Mouse (Mus musculus): ENCODE results near the gene Ccdc42. TPM values are rescaled to one million over a fixed set of nuclear protein-coding genes. Genes with fewer than 3 reads are reported as not detected.

Gene Ccdc42
- total and polyA plus RNA-seq, 3 experiments = not detected

DNA sequence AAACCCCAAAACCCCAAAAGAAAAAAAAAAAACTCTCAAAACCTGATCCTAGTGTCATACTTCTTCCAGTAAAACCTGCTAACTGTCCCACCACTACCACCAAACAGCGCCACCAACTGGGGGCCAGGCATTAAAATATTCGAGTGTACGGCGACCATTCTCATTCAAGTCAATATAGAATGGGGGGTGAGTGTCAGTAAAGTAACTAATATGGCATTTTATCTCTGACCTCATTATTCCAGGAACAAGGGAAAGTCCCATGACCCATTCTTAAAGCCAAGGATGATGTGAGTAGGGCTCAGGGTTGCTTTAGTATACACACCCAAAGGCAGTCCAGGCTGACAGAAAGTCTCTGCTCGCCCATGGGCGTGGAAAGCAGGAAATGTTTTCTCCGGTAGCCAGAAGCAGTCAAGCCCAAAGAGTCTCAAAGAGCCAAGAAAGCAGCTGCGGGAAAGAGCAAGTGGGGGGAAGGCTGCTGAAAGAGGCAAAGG lies 32.8 kb upstream of the Ccdc42 start:
- dilution Hi-C loops (cut with MboI; ENCODE audit: extremely low pct_ligation_motif_present, extremely low pct_unique_long_range_greater_than_20kb, low sequenced_read_pairs) = no loop called here
- no peak overlapping the region for H3K27ac ChIP-seq (ENCODE audit: insufficient read depth, low read depth)

DNA sequence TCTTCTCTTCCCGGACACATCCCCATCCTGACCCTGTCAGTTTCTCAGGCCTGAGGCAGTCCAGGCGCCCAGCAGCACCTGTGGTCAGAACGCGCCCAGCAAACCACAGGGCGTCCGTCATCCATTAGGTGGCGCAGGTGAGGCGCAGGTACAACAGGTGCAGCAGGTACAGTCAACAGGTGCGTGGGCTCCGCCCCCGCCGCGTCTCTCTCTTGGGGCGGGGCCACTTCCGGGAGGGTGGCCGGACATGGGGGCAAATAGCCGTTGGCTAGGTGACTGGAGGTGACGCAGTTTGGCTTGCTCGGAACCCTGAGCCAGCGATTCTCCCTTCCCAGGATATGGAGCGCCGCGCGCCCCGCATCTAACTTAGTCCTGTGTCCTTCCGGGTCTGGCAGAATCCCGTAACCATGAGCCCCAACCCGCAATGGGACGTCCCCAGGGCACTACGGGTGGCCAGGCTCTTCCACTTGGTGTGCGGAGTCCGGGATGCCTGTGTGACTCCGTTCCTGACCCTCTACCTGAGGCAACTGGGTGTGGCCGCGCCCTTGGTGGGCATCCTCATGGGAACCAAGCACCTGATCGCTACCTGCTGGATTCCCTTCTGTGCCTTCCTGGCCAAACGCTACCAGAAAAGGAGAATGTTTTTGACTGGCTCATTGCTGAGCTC lies 30.8 kb upstream of the Ccdc42 start, which contains the start of gene Mfsd6l:
Gene Mfsd6l, plus strand, starts transcription at position 269 of the 667 bp plus-strand sequence.
- Histone ChIP-seq H3K4me2 (ENCODE audit: insufficient read depth, low read depth, poor library complexity, severe bottlenecking) (no peak within 1 kb of the TSS), H3K79me2 (replicated peaks; ENCODE audit: control insufficient read depth, extremely low read depth, insufficient read depth, poor library complexity, severe bottlenecking) (no peaks in the 10 kb centered on the region), H3K27me3 (replicated peaks) (no peaks in the 10 kb centered on the region), H3K4me3 (replicated peaks in 1 of 3; ENCODE audit: low read depth in 2 of 3, low read length in 2 of 3, poor library complexity in 1 of 3) (no peak within 1 kb of the TSS), H3K9ac (ENCODE audit: insufficient read depth, low read depth) (no peak within 1 kb of the TSS), H3K36me3 (replicated peaks in 1 of 2; ENCODE audit: control insufficient read depth in 1 of 2, insufficient read depth in 1 of 2, low read length in 1 of 2) (peaks cover 45 to 78% of the 10 kb centered on the region in 2 experiments), H3K9me3 (replicated peaks; ENCODE audit: low read length) (no peaks in the 10 kb centered on the region), H3K27ac (ENCODE audit: insufficient read depth, low read depth) (no peak within 1 kb of the TSS), H3K4me1 (ENCODE audit: control insufficient read depth in 1 of 2, insufficient read depth in 2 of 2) (peaks cover 0 to 25% of the 10 kb centered on the region in 2 experiments; a peak in 2 of 4 replicates)
- no peak for DNase-seq (ENCODE audit: extremely low read depth)
- in situ Hi-C loops (cut with MboI; ENCODE audit: low pct_ligation_motif_present, low pct_unique_long_range_greater_than_20kb, low sequenced_read_pairs) (loop anchor here (10.0 kb wide), 1 partner anchor 121 kb away; the partner anchor contains the start of gene Pik3r5), dilution Hi-C loops (cut with MboI; ENCODE audit: extremely low pct_ligation_motif_present, extremely low pct_unique_long_range_greater_than_20kb, low sequenced_read_pairs) (no loop called here)
- TF ChIP-seq POLR2AphosphoS2 (IDR thresholded peaks at IDR 0.05; ENCODE audit: low read depth, low read length) (0 out of 2 replicates have a peak, but pooled peaks have one; percentile 3), CTCF (conservative IDR thresholded peaks at IDR 0.05 in 1 of 2, IDR thresholded peaks at IDR 0.05 in 1 of 2; ENCODE audit: low read depth in 2 of 2, low read length in 2 of 2) (0 out of 4 replicates have a peak, but pooled peaks of 1 of the 2 experiments have one; percentile 13), POLR2A (IDR thresholded peaks at IDR 0.05; ENCODE audit: low read depth, low read length) (0 out of 2 replicates have a peak, but pooled peaks have one; percentile 13), USF2 (conservative IDR thresholded peaks at IDR 0.05; ENCODE audit: low read depth, low read length) (no peak), NELFE (IDR thresholded peaks at IDR 0.05; ENCODE audit: low read depth, low read length) (no peak), SIN3A (IDR thresholded peaks at IDR 0.05; ENCODE audit: low read length) (no peak)

More for the DNA sequence above, 32.8 kb upstream of the Ccdc42 start:
- H3K36me3 ChIP-seq (replicated peaks in 1 of 2; ENCODE audit: control insufficient read depth in 1 of 2, insufficient read depth in 1 of 2, low read length in 1 of 2) = peaks cover 64 to 95% of the 10 kb centered on the region in 2 experiments
- no peak overlapping the region for H3K4me3 ChIP-seq (replicated peaks in 1 of 3; ENCODE audit: low read depth in 2 of 3, low read length in 2 of 3, poor library complexity in 1 of 3)
- H3K4me2 ChIP-seq (ENCODE audit: insufficient read depth, low read depth, poor library complexity, severe bottlenecking) = no peak overlapping the region
- H3K9me3 ChIP-seq (replicated peaks; ENCODE audit: low read length) = no peaks in the 10 kb centered on the region
- peak; percentile 55 for TF ChIP-seq SMC3 (IDR thresholded peaks at IDR 0.05; ENCODE audit: low read depth, low read length)
- peak; percentile 43 for TF ChIP-seq RAD21 (IDR thresholded peaks at IDR 0.05; ENCODE audit: low read depth, low read length)
- no peak for TF ChIP-seq CHD2 (IDR thresholded peaks at IDR 0.05; ENCODE audit: low read length)
- peak; percentile 76 for TF ChIP-seq ZNF384 (IDR thresholded peaks at IDR 0.05; ENCODE audit: low read depth, low read length)
- TF ChIP-seq CTCF (conservative IDR thresholded peaks at IDR 0.05 in 1 of 2, IDR thresholded peaks at IDR 0.05 in 1 of 2; ENCODE audit: low read depth in 2 of 2, low read length in 2 of 2) = peak; percentile 45 to 68
- TF ChIP-seq ETS1 (conservative IDR thresholded peaks at IDR 0.05; ENCODE audit: low read depth, low read length) = no peak
- TF ChIP-seq NELFE (IDR thresholded peaks at IDR 0.05; ENCODE audit: low read depth, low read length) = no peak
- H3K9ac ChIP-seq (ENCODE audit: insufficient read depth, low read depth) = no peak overlapping the region
- DNase-seq (ENCODE audit: extremely low read depth) = peak; percentile 67
- H3K4me1 ChIP-seq (ENCODE audit: control insufficient read depth in 1 of 2, insufficient read depth in 2 of 2) = peaks cover 0 to 28% of the 10 kb centered on the region in 2 experiments; a peak in 2 of 4 replicates
- in situ Hi-C loops (cut with MboI; ENCODE audit: low pct_ligation_motif_present, low pct_unique_long_range_greater_than_20kb, low sequenced_read_pairs) = loop anchor here (10.0 kb wide), 1 partner anchor 119 kb away; the partner anchor contains the start of gene Pik3r5
- H3K79me2 ChIP-seq (replicated peaks; ENCODE audit: control insufficient read depth, extremely low read depth, insufficient read depth, poor library complexity, severe bottlenecking) = no peaks in the 10 kb centered on the region
- H3K27me3 ChIP-seq (replicated peaks) = no peaks in the 10 kb centered on the region

DNA sequence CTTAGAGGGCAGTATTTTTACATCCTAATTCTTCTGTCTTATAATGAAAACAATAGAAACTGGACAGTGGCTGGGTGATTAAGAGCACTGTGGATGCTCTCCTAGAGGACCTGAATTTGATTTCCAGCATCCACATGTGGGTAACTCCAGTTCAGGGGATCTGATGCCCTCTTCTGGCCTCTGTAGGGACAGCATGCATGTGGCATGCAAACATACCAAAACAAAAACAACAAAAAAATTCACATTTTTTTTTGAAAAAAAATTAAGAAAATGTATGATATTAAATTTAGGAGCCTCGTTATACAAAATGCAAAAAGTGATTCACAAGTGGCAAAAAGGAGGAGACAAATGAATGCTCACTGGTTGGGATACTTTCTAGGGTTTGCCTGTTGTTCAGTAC lies 27.3 kb upstream of the Ccdc42 start:
- peak; percentile 39 for DNase-seq (ENCODE audit: extremely low read depth)
- in situ Hi-C loops (cut with MboI; ENCODE audit: low pct_ligation_motif_present, low pct_unique_long_range_greater_than_20kb, low sequenced_read_pairs) = loop anchor here (10.0 kb wide), 1 partner anchor 125 kb away; the partner anchor contains the start of gene Pik3r5
- no peaks in the 10 kb centered on the region for H3K27me3 ChIP-seq (replicated peaks)

More for the DNA sequence above, 27.3 kb upstream of the Ccdc42 start:
- Histone ChIP-seq H3K9ac (ENCODE audit: insufficient read depth, low read depth) (no peak overlapping the region), H3K9me3 (replicated peaks; ENCODE audit: low read length) (no peaks in the 10 kb centered on the region), H3K4me1 (ENCODE audit: control insufficient read depth in 1 of 2, insufficient read depth in 2 of 2) (peaks cover 0 to 2% of the 10 kb centered on the region in 2 experiments; a peak in 2 of 4 replicates), H3K36me3 (replicated peaks in 1 of 2; ENCODE audit: control insufficient read depth in 1 of 2, insufficient read depth in 1 of 2, low read length in 1 of 2) (peaks cover 20 to 47% of the 10 kb centered on the region in 2 experiments), H3K79me2 (replicated peaks; ENCODE audit: control insufficient read depth, extremely low read depth, insufficient read depth, poor library complexity, severe bottlenecking) (no peaks in the 10 kb centered on the region), H3K4me2 (ENCODE audit: insufficient read depth, low read depth, poor library complexity, severe bottlenecking) (no peak overlapping the region), H3K4me3 (replicated peaks in 1 of 3; ENCODE audit: low read depth in 2 of 3, low read length in 2 of 3, poor library complexity in 1 of 3) (no peak overlapping the region), H3K27ac (ENCODE audit: insufficient read depth, low read depth) (no peak overlapping the region)
- TF ChIP-seq JUND (conservative IDR thresholded peaks at IDR 0.05; ENCODE audit: low read depth, low read length) (no peak), MYC (IDR thresholded peaks at IDR 0.05; ENCODE audit: low read depth, low read length) (peak; percentile 78), GABPA (IDR thresholded peaks at IDR 0.05; ENCODE audit: insufficient replicate concordance, low read depth, low read length) (no peak), SMC3 (IDR thresholded peaks at IDR 0.05; ENCODE audit: low read depth, low read length) (peak; percentile 76), MAX (IDR thresholded peaks at IDR 0.05; ENCODE audit: low read length) (no peak), POLR2AphosphoS2 (IDR thresholded peaks at IDR 0.05; ENCODE audit: low read depth, low read length) (no peak), CTCF (conservative IDR thresholded peaks at IDR 0.05 in 1 of 2, IDR thresholded peaks at IDR 0.05 in 1 of 2; ENCODE audit: low read depth in 2 of 2, low read length in 2 of 2) (peak; percentile 24 to 74; a peak in 2 of 4 replicates), RAD21 (IDR thresholded peaks at IDR 0.05; ENCODE audit: low read depth, low read length) (peak; percentile 56), IRF4 (IDR thresholded peaks at IDR 0.05; ENCODE audit: low read depth, low read length) (no peak), RCOR1 (conservative IDR thresholded peaks at IDR 0.05; ENCODE audit: low read depth, low read length) (no peak)
- dilution Hi-C loops (cut with MboI; ENCODE audit: extremely low pct_ligation_motif_present, extremely low pct_unique_long_range_greater_than_20kb, low sequenced_read_pairs) = no loop called here
